Mouse (Mus musculus): ENCODE results near the gene Ly6g6d.

The Ly6g6d gene

GRCm38 (mm10) chr17:35097164-35097655 is 19.3 kb upstream of the Ly6g6d start:
- no peak for DNase-seq (ENCODE audit: low read depth)

DNA sequence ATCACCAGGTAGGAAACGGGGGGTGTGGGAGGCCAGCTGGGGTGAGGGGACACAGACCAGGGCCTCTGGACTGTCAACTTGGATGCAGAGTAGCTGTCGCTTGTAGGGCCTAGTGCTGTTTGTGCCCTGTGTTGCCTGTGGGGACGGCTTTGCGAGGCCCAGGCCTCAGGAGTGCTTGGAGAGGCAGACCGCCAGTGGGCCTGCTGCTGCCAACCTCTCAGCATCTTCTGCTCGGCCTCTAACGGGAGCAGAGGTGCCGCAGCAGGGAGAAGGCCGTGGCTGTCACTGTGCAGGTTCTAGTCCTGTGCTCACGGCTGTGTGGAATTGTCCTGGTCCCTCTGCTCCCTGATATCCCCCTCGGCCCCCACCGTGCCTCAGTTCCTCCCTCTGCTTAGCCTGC is 18.7 kb upstream of the Ly6g6d start:
- no peak for DNase-seq (ENCODE audit: low read depth)

GRCm38 (mm10) chr17:35094475-35095365 is 16.9 kb upstream of the Ly6g6d start:
- no peak for DNase-seq (ENCODE audit: low read depth)

DNA sequence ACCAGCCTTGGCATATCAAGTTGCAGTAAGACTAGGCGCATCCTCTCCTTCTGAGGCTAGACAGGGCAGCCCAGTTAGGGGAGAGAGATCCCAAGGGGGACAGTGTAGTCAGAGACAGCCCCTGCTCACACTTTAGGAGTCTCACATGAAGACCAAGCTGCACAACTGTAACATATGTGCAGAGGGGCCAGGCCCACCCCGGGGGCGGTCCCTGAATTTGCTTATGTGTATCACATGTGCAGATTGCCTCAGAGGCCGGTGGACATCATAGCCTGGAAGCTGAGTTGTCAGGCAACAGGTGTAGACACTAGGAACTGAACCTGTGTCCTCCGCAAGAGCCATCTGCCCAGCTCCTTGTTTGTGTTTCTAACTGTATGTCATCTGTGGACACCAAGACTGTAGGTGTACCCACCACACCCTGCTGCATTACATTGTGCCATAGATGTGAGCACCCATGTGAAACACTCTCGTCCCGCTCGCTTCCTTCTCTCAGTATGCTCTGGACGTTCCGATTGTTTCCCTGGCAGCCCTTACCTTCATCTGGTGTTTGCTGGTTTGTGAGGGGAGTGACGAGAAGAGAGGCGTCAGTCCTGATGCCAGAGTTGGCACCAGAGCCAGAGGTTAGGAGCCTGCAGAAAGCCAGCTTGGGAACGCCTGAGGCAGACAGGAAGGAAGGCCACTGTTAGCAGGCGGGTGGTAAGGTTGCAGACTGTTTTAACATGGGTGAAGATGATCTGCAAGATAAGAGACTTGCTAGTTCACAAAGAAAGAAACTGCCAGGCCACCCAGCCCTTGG is 14.7 kb upstream of the Ly6g6d start:
- DNase-seq (ENCODE audit: low read depth) = no peak

GRCm38 (mm10) chr17:35090166-35090932 is 12.5 kb upstream of the Ly6g6d start:
- DNase-seq (ENCODE audit: low read depth) = no peak

- peak; percentile 83 for DNase-seq (ENCODE audit: low read depth)
These were observed 11.2 kb upstream of the Ly6g6d start, which contains the start of gene Abhd16a for GRCm38 (mm10) chr17:35088825-35089644. Gene Abhd16a, plus strand, starts transcription at chr17:35089263.

DNA sequence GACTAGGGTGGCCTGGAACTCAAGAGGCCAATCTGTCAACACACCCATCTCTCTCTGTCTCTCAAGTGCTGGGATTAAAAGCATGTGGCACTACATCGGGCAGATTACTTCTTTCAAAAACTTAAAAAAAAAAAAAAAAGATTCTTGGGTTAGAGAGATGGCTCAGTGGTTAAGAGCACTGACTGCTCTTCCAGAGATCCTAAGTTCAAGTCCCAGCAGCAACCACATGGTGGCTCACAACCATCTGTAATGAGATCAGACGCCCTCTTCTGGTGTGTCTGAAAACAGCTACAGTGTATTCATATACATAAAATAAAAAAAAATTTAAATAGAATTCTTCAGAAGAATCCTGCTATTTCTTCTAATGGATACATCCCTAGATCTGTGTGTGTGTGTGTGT is 10.3 kb upstream of the Ly6g6d start:
- no peak for DNase-seq (ENCODE audit: low read depth)

DNA sequence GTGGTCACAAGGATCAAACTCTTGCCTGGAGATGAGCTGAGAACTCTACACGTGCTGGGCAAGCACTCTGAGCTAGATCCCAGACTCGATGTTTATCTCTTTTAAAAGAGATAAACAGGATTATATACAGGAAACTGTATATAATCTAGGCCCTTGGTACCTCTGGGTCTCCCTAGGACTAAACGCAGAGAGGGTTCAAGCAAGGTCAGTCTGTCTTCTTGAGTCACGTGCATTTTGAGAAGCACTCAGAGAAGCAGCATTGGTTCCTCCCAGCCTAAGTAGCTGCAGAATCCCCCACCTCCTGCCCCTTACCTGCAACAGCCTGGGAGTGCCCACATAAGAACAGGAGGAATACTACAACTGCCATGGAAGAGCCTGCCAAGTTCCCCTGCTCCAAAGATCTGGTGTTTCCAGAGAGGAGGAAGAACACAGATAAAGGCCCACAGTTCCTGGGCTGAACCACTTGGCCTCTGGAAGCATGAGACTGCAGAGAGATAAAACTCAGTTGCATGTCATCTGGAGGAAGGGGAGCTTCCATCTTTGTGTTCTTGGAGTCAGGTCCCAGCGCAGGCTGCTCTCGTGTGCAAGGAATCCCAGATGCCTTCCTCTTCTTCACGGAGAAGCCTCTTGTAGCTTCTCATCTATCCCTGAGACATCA is 7.5 kb upstream of the Ly6g6d start, which contains the start of gene Ly6g6f:
TSS of gene Ly6g6f (minus strand) at position 403 of the 658 bp plus-strand sequence.
- DNase-seq (ENCODE audit: low read depth) = no peak

- DNase-seq (ENCODE audit: low read depth) = no peak
These were observed 6.1 kb upstream of the Ly6g6d start for GRCm38 (mm10) chr17:35083929-35084497.

GRCm38 (mm10) chr17:35082841-35083576 is 5.1 kb upstream of the Ly6g6d start:
- no peak for DNase-seq (ENCODE audit: low read depth)

DNA sequence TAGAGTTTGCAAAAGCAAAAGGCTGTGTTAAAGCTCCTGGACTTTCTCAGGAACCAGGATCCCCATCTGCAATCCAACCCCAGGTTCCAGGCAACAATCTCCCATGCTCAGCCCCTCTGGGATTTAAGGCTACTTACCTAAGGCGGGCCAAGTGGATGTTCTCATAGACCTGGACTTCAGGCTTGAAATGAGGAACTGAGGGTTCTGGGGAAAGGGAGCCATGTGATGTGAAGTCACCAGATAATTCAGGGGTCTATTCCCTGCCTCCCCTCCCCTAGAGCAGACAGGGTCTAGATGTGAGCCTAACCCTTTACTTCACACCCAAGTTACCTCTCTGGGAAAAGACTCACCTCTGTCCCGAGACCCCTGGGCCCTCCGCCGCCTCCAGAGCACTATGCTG is 2.8 kb upstream of the Ly6g6d start:
- no peak for DNase-seq (ENCODE audit: low read depth)

GRCm38 (mm10) chr17:35080248-35080647 is 2.4 kb upstream of the Ly6g6d start:
- no peak for DNase-seq (ENCODE audit: low read depth)

GRCm38 (mm10) chr17:35079778-35080177 is 1.9 kb upstream of the Ly6g6d start:
- DNase-seq (ENCODE audit: low read depth) = no peak

- DNase-seq (ENCODE audit: low read depth) = no peak
These were observed 580 bp downstream of the Ly6g6d start for GRCm38 (mm10) chr17:35077285-35077684.

- no peak for DNase-seq (ENCODE audit: low read depth)
These were observed 1.2 kb downstream of the Ly6g6d start, which contains the start of gene Ly6g6e for GRCm38 (mm10) chr17:35076507-35077176. Gene Ly6g6e, plus strand, starts transcription at chr17:35076902.

DNA sequence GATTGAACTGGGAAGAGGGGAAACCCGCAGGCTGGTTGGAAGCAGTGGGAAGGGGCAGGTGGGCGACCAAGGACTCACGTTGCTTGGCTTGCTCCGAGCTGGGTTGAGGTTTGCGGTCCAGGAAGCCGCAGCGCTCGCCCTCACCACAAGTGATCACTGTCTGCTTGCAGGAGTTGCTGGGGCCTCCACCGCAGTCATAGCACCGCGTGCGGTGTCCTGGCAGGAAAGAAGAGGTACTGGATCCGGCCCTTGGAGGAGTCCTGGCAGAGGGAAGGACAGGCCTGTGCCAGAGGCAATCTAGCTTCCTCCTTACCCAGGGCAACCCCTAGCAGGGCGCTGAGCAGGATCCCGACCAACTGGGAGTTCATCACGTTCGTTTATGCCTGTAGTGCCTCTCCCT is 3.8 kb downstream of the Ly6g6d start:
- DNase-seq (ENCODE audit: low read depth) = no peak

- DNase-seq (ENCODE audit: low read depth) = no peak
These were observed 6.4 kb downstream of the Ly6g6d start for GRCm38 (mm10) chr17:35071454-35071853.

- no peak for DNase-seq (ENCODE audit: low read depth)
These were observed 7.2 kb downstream of the Ly6g6d start for GRCm38 (mm10) chr17:35070556-35071229.

All from c-Kit-positive CD71-negative TER-119-negative erythroid progenitor cells, embryonic 14.5 days (primary cell).